Mouse (Mus musculus) thymus, postnatal 4 days (tissue): ENCODE data around the gene Crygc.
"Not testable (repeated sequence)": the region's sequence is repeated elsewhere in the genome, so short reads cannot be mapped to it uniquely, and the experiment has no call there.

ENCODE experiments used
- DNase-seq: peaks from one replicate; pipeline ENCODE4 v3.0.0; 2021

Gene Crygc

GRCm38 (mm10) chr1:65052140-65052539 is 21.3 kb downstream of the Crygc start:
- no peak for DNase-seq

DNA sequence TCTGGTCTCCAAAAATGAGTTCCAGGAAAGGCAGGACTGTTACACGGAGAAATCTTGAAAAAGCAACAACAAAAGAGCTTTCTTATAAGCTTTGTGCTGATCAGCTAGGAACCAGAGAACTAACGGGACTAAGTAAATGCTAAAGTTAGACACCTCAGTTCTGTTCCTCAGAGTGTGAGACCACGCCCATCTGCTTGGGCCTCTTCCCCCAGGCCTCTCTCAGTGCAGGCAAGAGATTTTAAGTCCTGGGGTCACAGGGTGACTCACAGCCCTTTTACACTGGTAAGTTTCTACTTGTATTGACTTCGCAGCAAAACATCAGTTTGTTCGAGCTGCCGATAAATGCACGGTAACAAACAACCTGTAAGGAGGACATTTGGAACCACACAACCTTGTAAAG is 21.8 kb downstream of the Crygc start:
- DNase-seq = no peak

GRCm38 (mm10) chr1:65050952-65051351 is 22.5 kb downstream of the Crygc start, which contains the start of gene Cryge:
Gene Cryge, minus strand, starts transcription at chr1:65051149.
- DNase-seq = not testable (repeated sequence)

- DNase-seq = no peak
Measured at GRCm38 (mm10) chr1:65048781-65049180, 24.7 kb downstream of the Crygc start.

GRCm38 (mm10) chr1:65046401-65047109 is 26.9 kb downstream of the Crygc start:
- no peak for DNase-seq

DNA sequence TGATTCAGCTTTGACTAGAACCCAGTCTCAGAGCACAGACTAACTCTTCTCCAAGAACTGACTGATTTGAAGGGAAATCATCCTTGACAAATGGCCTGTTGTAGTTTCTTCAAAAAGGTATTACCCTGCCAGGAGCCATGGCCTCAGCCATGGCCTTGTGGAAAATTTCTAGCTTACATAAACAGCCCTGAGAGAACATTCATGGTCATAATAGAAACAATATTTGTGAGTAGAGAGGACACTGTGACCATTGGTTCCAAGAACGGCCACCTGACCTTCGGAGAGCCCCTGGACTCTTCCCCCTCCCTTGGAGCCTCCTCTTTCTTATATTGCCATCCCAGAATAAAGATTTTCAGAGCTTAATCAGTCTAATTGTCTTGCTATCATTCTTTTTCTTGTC is 30.1 kb downstream of the Crygc start:
- DNase-seq = no peak

GRCm38 (mm10) chr1:65041837-65042236 is 31.7 kb downstream of the Crygc start:
- DNase-seq = no peak

DNA sequence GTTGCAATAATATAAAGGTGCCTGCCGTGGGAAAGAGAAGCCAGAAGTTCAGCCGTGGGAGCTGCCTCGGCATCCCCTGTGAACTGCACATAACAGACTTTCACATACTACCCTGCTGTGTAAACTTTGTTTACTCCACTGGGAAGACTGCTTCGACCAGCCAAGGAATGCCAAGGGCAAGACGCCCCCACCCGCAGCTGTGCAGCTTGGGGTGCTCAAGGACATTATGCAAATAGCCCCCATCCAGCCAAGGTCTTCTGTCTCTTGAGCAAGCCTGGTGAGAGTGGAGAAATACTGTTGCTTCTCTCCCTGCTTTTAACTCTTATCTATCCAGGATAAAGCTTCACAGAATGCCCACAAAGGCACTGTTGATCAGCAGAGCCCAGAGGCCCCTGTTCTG is 32.7 kb downstream of the Crygc start:
- no peak for DNase-seq

GRCm38 (mm10) chr1:65039679-65040078 is 33.8 kb downstream of the Crygc start:
- no peak for DNase-seq

DNA sequence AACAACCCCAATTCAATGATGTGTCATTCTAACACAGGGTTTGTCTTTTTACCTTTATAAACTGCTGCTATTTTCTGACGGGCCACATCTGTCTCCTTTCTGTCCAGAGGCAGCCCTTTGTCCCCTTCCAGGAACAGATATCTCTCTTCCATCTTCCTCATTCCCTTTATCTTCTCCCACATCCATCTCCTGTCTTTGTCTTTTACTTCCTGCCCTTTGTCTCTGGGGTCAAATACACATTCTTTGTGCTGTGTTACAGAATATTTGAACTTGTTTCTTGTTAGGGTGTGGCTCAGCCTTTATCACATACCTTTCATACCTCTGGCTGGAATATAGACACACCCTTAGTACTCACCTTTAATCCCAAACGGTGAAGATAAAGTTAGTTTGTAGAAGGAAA is 35.9 kb downstream of the Crygc start:
- DNase-seq = no peak

- DNase-seq = no peak
Measured at GRCm38 (mm10) chr1:65035513-65035912, 38.0 kb downstream of the Crygc start.

- DNase-seq = no peak
Measured at GRCm38 (mm10) chr1:65032641-65033040, 40.8 kb downstream of the Crygc start, which contains the start of gene Akr1cl. Gene Akr1cl, minus strand, starts transcription at chr1:65032759.

DNA sequence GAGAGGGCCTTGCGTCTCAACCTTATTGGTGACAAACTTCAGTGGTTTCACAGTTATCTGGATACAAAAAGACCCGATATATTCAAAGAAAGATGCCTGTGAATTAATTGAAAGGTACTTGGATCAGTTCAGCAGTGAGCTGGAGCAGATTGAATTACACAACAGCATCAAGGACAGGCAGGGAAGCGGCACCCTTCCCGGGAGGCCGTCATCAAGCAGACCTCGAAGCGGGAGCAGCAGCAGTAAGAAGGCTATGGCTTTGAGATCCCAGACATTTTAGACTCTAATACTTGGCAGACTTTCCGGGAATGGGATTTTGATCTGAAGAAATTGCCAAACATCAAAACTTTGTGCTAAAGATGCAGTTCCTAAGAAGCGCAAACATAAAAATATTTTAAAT is 45.3 kb downstream of the Crygc start:
- no peak for DNase-seq
